Mouse (Mus musculus) CH12.LX (cell line): Measurements from ENCODE around the gene Parp1. TPM values are rescaled to one million over a fixed set of nuclear protein-coding genes. Genes with fewer than 3 reads are reported as not detected.

ENCODE experiments used
- DNase-seq: peaks from one replicate; pipeline ENCODE4 v3.0.0-alpha.2; 2013; ENCODE audit errors: extremely low read depth
- H3K27ac ChIP-seq: 2 replicates; pipeline ENCODE4 v1.5.1; 2012; ENCODE audit warnings: low read depth, mild to moderate bottlenecking, control low read depth, moderate library complexity; ENCODE audit not compliant: insufficient read depth
- H3K27me3 ChIP-seq: replicated peaks from 2 replicates; pipeline ENCODE3; 2012; ENCODE audit warnings: inconsistent platforms
- H3K36me3 ChIP-seq, 2 experiments: replicated peaks in 1 of 2; 2 replicates each; pipeline versions ENCODE3 to v1.6.1; 2012; ENCODE audit warnings: inconsistent platforms in 1 of 2, low read length in 1 of 2, mild to moderate bottlenecking in 1 of 2, mixed read lengths in 1 of 2, moderate library complexity in 1 of 2; ENCODE audit not compliant: control insufficient read depth in 1 of 2, insufficient read depth in 1 of 2
- H3K4me1 ChIP-seq, 2 experiments: 2 replicates each; pipeline ENCODE4 v1.6.1; 2012; ENCODE audit warnings: inconsistent platforms in 1 of 2, moderate library complexity in 1 of 2; ENCODE audit not compliant: insufficient read depth in 2 of 2, control insufficient read depth in 1 of 2
- H3K4me2 ChIP-seq: 2 replicates; pipeline ENCODE4 v1.6.1; 2012; ENCODE audit warnings: low read depth, mild to moderate bottlenecking, control low read depth; ENCODE audit not compliant: poor library complexity, insufficient read depth, severe bottlenecking
- H3K4me3 ChIP-seq, 3 experiments: fragments of 150-350 bp in 1 of 3; sonication (generic) in 1 of 3; replicated peaks in 1 of 3; 2 replicates each; pipeline versions ENCODE3 to v1.5.1; 2011 to 2012; ENCODE audit warnings: low read depth in 2 of 3, low read length in 2 of 3, mild to moderate bottlenecking in 2 of 3, moderate library complexity in 2 of 3, control low read depth in 1 of 3, improper control_type of control experiment in 1 of 3, inconsistent platforms in 1 of 3, mixed read lengths in 1 of 3; ENCODE audit not compliant: poor library complexity in 1 of 3
- H3K79me2 ChIP-seq: replicated peaks from 2 replicates; pipeline ENCODE4 v1.6.1; 2012; ENCODE audit warnings: mild to moderate bottlenecking, moderate library complexity; ENCODE audit not compliant: control insufficient read depth, poor library complexity, insufficient read depth, severe bottlenecking; ENCODE audit errors: extremely low read depth
- H3K9ac ChIP-seq: 2 replicates; pipeline ENCODE4 v1.6.1; 2012; ENCODE audit warnings: low read depth, mild to moderate bottlenecking, control low read depth, moderate library complexity; ENCODE audit not compliant: insufficient read depth
- H3K9me3 ChIP-seq: replicated peaks from 2 replicates; pipeline ENCODE3; 2012; ENCODE audit warnings: low read length, inconsistent platforms, mixed read lengths
- ELF1 ChIP-seq: IDR thresholded peaks from 2 replicates; pipeline ENCODE4 v1.6.1; 2014; ENCODE audit warnings: low read depth, mild to moderate bottlenecking, inconsistent platforms, low read length, improper control_type of control experiment
- TBP ChIP-seq: conservative IDR thresholded peaks from 2 replicates; pipeline ENCODE4 v1.6.1; 2011; ENCODE audit warnings: low read depth, low read length, improper control_type of control experiment
- dilution Hi-C: fragments of 300-500 bp; cut with MboI; formaldehyde crosslinking; loops from 2 replicates; pipeline ENCODE4 v1.14.3; 2020; ENCODE audit warnings: low sequenced_read_pairs; ENCODE audit not compliant: extremely low pct_unique_long_range_greater_than_20kb, extremely low pct_ligation_motif_present
- in situ Hi-C: fragments of 300-500 bp; cut with MboI; formaldehyde crosslinking; loops from 3 replicates; pipeline ENCODE4 v1.14.3; 2019; ENCODE audit warnings: low sequenced_read_pairs, low pct_ligation_motif_present, low pct_unique_long_range_greater_than_20kb, mixed read lengths
- polyA plus RNA-seq: library from polyadenylated mRNA; unstranded; fragments of >175 nt; gene quantifications from 2 replicates; pipeline ENCODE4 v1.2.1, GENCODE M21; 2012; ENCODE audit warnings: low read depth; ENCODE audit not compliant: insufficient read length
- total RNA-seq, 2 experiments: library from RNA; depleted of rRNA; stranded (reverse); fragments of 300-350 nt in 1 of 2; fragments of >200 nt in 1 of 2; gene quantifications; 2 replicates each; pipeline ENCODE4 v1.2.3; 2012 to 2014

Parp1 gene
- total and polyA plus RNA-seq, 3 experiments: 310 to 313 (median 310) TPM

DNA sequence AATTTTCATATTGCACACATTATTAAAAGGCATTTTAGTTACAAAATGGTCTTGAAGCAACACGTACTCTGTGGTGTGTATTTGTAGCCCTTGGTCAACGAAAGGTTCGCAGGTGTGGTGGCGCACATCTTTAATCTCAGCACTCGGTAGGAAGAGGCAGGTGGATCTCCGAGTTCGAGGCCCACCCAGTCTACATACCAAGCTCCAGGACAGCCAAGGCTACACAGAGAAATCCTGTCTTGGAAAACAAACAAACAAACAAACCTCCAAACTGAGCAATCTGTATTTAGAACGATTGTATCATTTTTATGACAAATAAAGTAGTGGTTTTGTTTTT is 73.5 kb downstream of the Parp1 start:
- TF ChIP-seq ELF1: no peak
- TF ChIP-seq TBP: peak; percentile 68; the same call in 1 of the 2 replicates
- Histone ChIP-seq H3K4me2 (peak overlapping the region; percentile 76), H3K4me3 (peak overlapping the region; percentile 86 to 98 (median 89)), H3K79me2 (peaks cover 15% of the 10 kb centered on the region), H3K4me1 (peaks cover 9 to 56% of the 10 kb centered on the region in 2 experiments), H3K9me3 (peaks cover 2% of the 10 kb centered on the region), H3K27me3 (no peaks in the 10 kb centered on the region), H3K9ac (peak overlapping the region; percentile 77), H3K27ac (no peak overlapping the region), H3K36me3 (peaks cover 2 to 27% of the 10 kb centered on the region in 2 experiments)
- dilution Hi-C loops: no loop called here
- DNase-seq: peak; percentile 13
- in situ Hi-C loops: no loop called here

Other genes with a start within 250 kb of the Parp1 start
- 8.4 and 10.6 TPM in 2 replicates for gene Itpkb, start 238.4 kb upstream of the Parp1 start, total RNA-seq (2012; rRNA removed)
- gene Itpkb, start 238.4 kb upstream of the Parp1 start, total RNA-seq (2014; rRNA removed): 3.9 and 4.2 TPM in 2 replicates
- 13.5 and 14.4 TPM in 2 replicates for gene Itpkb, start 238.4 kb upstream of the Parp1 start, polyA plus RNA-seq
- 0.34 and 0.42 TPM in 2 replicates for gene Stum, start 85.4 kb upstream of the Parp1 start, total RNA-seq (2012; rRNA removed)
- gene Stum, start 85.4 kb upstream of the Parp1 start, total RNA-seq (2014; rRNA removed): 0.51 and 0.80 TPM in 2 replicates
- 0.61 and 0.67 TPM in 2 replicates for gene Stum, start 85.4 kb upstream of the Parp1 start, polyA plus RNA-seq
- gene Lin9, start 72.2 kb downstream of the Parp1 start, total RNA-seq (2012; rRNA removed): 7.6 and 10.5 TPM in 2 replicates
- 24.5 and 24.7 TPM in 2 replicates for gene Lin9, start 72.2 kb downstream of the Parp1 start, total RNA-seq (2014; rRNA removed)
- gene Lin9, start 72.2 kb downstream of the Parp1 start, polyA plus RNA-seq: 13.5 and 13.7 TPM in 2 replicates
- not detected in 2 replicates for gene Mixl1, start 128.1 kb downstream of the Parp1 start, total RNA-seq (2012; rRNA removed)
- not detected in 2 replicates for gene Mixl1, start 128.1 kb downstream of the Parp1 start, total RNA-seq (2014; rRNA removed)
- not detected in 2 replicates for gene Mixl1, start 128.1 kb downstream of the Parp1 start, polyA plus RNA-seq
- 14.5 and 17.5 TPM in 2 replicates for gene Acbd3, start 157.1 kb downstream of the Parp1 start, total RNA-seq (2012; rRNA removed)
- gene Acbd3, start 157.1 kb downstream of the Parp1 start, total RNA-seq (2014; rRNA removed): 22.1 and 23.5 TPM in 2 replicates
- 22.4 and 24.2 TPM in 2 replicates for gene Acbd3, start 157.1 kb downstream of the Parp1 start, polyA plus RNA-seq
- 571 and 590 TPM in 2 replicates for gene H3f3a, start 245.0 kb downstream of the Parp1 start, total RNA-seq (2012; rRNA removed)
- gene H3f3a, start 245.0 kb downstream of the Parp1 start, total RNA-seq (2014; rRNA removed): 1,420 and 1,540 TPM in 2 replicates
- 629 and 715 TPM in 2 replicates for gene H3f3a, start 245.0 kb downstream of the Parp1 start, polyA plus RNA-seq